Mouse (Mus musculus): Measurements from ENCODE around the gene Cd5. TPM values are rescaled to one million over a fixed set of nuclear protein-coding genes. Genes with fewer than 3 reads are reported as not detected.

Gene Cd5
- polyA plus RNA-seq, 1 experiment from 2014 or later: 0.34 TPM

DNA sequence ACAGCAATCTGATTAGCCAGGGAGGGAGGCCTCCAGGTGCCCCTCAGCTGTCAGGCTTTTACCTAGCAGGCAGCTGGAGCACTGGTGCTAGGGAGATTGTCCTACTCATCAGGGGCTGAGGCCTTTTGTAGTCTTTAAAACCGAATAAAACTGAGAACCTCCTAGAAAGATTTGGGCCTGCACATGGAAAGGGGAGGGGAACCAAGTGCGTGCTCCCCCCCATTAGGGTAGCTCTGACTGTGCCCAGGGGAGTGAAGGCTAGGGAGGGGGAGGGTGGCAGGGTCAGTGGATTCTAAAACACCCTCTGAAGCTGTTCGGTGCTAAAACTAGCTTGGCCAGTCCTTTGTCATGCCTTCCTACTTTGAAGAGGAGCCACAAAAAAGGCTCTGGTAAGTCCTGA, 18.3 kb downstream of the Cd5 start:
- Histone ChIP-seq H3K4me2 (no peak overlapping the region), H3K9ac (no peak overlapping the region), H3K27me3 (no peaks in the 10 kb centered on the region), H3K4me3 (replicated peaks) (no peak overlapping the region), H3K4me1 (peaks cover 30% of the 10 kb centered on the region), H3K9me3 (replicated peaks) (no peaks in the 10 kb centered on the region), H3K27ac (no peak overlapping the region), H3K36me3 (no peaks in the 10 kb centered on the region)
- WGBS: 23% methylated on average over 3 of the region's 3 CpGs
- no peak for ATAC-seq (replicated peaks; ENCODE audit: low FRiP score)

DNA sequence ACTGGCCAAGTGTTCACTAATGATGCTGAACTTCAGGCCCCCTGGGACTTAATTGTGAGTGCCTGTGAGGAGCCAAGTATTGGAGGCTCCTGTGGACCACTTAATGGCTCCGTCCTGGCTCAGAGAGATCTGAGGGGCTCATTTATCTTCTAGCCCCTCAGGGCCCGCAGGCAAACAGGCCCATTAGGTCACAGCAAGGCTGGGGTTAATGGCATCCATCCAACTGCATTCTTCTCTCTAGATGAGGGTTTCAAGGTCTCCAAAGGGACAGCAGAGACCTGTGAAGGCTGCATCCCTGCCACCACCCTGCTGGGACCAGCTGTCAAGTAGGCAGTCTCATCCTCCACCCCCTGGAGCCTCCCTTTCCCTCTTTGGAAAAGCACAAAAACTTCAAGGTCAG, 19.1 kb downstream of the Cd5 start:
- Histone ChIP-seq H3K4me2 (no peak overlapping the region), H3K36me3 (no peaks in the 10 kb centered on the region), H3K9me3 (replicated peaks) (no peaks in the 10 kb centered on the region), H3K4me1 (peaks cover 30% of the 10 kb centered on the region), H3K27ac (no peak overlapping the region), H3K4me3 (replicated peaks) (no peak overlapping the region), H3K27me3 (no peaks in the 10 kb centered on the region), H3K9ac (no peak overlapping the region)
- no peak for ATAC-seq (replicated peaks; ENCODE audit: low FRiP score)
- WGBS: 36% methylated on average over 2 of the region's 2 CpGs

DNA sequence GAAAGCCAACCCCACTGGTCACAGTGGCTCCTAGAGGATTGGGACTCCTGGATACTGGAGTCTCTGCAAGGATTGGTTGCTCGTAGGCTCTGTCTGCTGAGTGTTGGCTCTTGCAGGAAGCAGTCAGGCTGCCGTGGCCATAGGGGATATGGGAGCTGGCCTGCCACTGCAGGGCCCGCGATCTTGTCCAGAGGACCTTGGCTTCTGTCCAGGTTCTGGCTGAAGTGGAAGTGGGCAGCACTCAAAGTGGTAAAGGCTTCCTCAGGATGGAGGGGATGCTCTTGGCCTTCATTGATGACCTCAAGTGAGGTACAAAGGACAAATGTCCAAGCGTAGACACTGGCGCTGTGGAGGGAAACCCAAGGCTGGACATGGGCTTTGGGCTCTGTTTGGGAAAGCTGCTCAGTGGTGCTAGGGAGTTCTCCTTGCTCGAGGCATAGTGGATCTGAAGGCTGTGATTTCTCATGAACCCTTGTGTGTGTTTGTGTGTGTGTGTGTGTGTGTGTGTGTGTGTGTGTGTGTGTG, 20.5 kb downstream of the Cd5 start:
- no peak for ATAC-seq (replicated peaks; ENCODE audit: low FRiP score)
- H3K9ac ChIP-seq: no peak overlapping the region
- WGBS: 63% methylated on average over 7 of the region's 7 CpGs
- peaks cover 13% of the 10 kb centered on the region for H3K36me3 ChIP-seq
- no peaks in the 10 kb centered on the region for H3K27me3 ChIP-seq
- H3K4me3 ChIP-seq (replicated peaks): no peak overlapping the region
- H3K27ac ChIP-seq: no peak overlapping the region
- no peaks in the 10 kb centered on the region for H3K9me3 ChIP-seq (replicated peaks)
- no peak overlapping the region for H3K4me2 ChIP-seq
- H3K4me1 ChIP-seq: peaks cover 22% of the 10 kb centered on the region

DNA sequence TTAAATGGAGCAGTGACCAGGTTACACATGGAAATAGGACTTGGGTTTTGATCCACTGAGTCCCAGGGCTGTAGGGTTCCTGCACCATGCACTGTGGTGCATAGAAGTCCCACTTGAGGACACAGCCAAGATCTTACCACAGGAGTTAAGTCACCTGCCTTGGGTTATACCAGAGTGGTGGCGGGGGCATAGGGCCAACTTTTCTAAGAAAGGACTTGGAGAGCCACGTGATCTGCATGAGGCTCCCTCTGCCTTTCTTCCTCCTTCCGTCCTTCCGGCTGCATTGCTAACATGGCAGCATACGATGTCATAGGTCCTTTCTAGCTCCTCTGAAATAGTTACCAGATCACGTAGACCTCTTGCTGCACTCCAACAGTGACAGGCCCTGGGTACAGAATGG, 23.3 kb downstream of the Cd5 start:
- 95% methylated on average over 6 of the region's 6 CpGs for WGBS
- no peak overlapping the region for H3K4me3 ChIP-seq (replicated peaks)
- peaks cover 41% of the 10 kb centered on the region for H3K36me3 ChIP-seq
- no peaks in the 10 kb centered on the region for H3K9me3 ChIP-seq (replicated peaks)
- H3K27me3 ChIP-seq: no peaks in the 10 kb centered on the region
- H3K4me2 ChIP-seq: no peak overlapping the region
- ATAC-seq (replicated peaks; ENCODE audit: low FRiP score): no peak
- no peak overlapping the region for H3K27ac ChIP-seq
- peaks cover 10% of the 10 kb centered on the region for H3K4me1 ChIP-seq
- no peak overlapping the region for H3K9ac ChIP-seq

GRCm38 (mm10) chr19:10714682-10715475, 23.9 kb downstream of the Cd5 start:
- H3K4me3 ChIP-seq (replicated peaks): no peak overlapping the region
- no peaks in the 10 kb centered on the region for H3K27me3 ChIP-seq
- H3K4me1 ChIP-seq: peaks cover 4% of the 10 kb centered on the region
- WGBS: 41% methylated on average over 4 of the region's 4 CpGs
- H3K27ac ChIP-seq: no peak overlapping the region
- H3K9me3 ChIP-seq (replicated peaks): no peaks in the 10 kb centered on the region
- peaks cover 47% of the 10 kb centered on the region for H3K36me3 ChIP-seq
- ATAC-seq (replicated peaks; ENCODE audit: low FRiP score): peak; percentile 14
- H3K4me2 ChIP-seq: no peak overlapping the region
- H3K9ac ChIP-seq: no peak overlapping the region

DNA sequence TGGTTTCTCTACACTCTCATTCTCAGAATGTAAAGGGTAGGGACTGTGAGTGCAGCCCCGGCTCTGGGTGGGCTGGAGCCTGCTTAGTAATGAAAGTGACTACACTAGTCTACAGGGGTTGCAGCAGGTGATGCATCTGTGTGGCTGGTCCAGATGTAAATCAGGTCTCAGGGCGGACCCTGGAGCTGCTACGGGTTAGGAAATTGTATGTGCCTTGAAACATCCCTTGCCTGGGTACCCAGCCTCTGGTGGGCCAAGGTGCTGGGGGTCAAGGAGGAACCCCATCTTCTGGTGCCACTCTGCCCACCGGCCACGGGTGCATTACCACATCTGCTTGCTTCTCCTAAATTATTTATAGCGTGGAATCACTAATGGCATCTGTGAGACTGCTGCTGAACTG, 24.6 kb downstream of the Cd5 start:
- peaks cover 6% of the 10 kb centered on the region for H3K4me1 ChIP-seq
- 81% methylated on average over 6 of the region's 6 CpGs for WGBS
- no peak for ATAC-seq (replicated peaks; ENCODE audit: low FRiP score)
- no peak overlapping the region for H3K9ac ChIP-seq
- no peaks in the 10 kb centered on the region for H3K27me3 ChIP-seq
- H3K9me3 ChIP-seq (replicated peaks): no peaks in the 10 kb centered on the region
- no peak overlapping the region for H3K4me3 ChIP-seq (replicated peaks)
- no peak overlapping the region for H3K4me2 ChIP-seq
- no peak overlapping the region for H3K27ac ChIP-seq
- H3K36me3 ChIP-seq: peaks cover 48% of the 10 kb centered on the region

DNA sequence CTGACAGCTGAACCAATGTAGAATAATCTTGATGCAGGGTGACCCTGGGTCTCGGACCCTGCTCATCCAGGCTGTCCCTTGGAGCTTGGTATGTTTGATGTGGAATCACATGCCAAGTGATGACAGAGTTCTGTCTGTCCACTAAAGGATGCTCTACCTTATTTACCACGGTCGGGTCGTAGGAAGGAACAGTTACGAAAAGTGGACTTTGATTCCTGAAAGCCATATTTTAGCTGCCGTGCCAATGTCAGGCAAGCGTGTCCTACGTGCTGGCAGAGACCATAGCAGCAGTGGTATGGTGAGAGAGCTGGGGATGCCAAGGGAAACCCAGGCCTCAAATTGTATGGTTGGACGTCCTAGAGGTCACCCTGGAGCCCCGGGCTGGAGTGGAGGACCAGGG, 25.3 kb downstream of the Cd5 start:
- no peak overlapping the region for H3K9ac ChIP-seq
- WGBS: 91% methylated on average over 10 of the region's 10 CpGs
- H3K4me1 ChIP-seq: peaks cover 9% of the 10 kb centered on the region
- H3K4me2 ChIP-seq: no peak overlapping the region
- H3K9me3 ChIP-seq (replicated peaks): no peaks in the 10 kb centered on the region
- no peak for ATAC-seq (replicated peaks; ENCODE audit: low FRiP score)
- H3K4me3 ChIP-seq (replicated peaks): no peak overlapping the region
- peaks cover 49% of the 10 kb centered on the region for H3K36me3 ChIP-seq
- H3K27ac ChIP-seq: no peak overlapping the region
- no peaks in the 10 kb centered on the region for H3K27me3 ChIP-seq

- H3K9ac ChIP-seq: no peak overlapping the region
- no peak overlapping the region for H3K4me3 ChIP-seq (replicated peaks)
- ATAC-seq (replicated peaks; ENCODE audit: low FRiP score): no peak
- no peak overlapping the region for H3K27ac ChIP-seq
- no peaks in the 10 kb centered on the region for H3K27me3 ChIP-seq
- no peaks in the 10 kb centered on the region for H3K9me3 ChIP-seq (replicated peaks)
- H3K36me3 ChIP-seq: peaks cover 58% of the 10 kb centered on the region
- H3K4me1 ChIP-seq: peaks cover 9% of the 10 kb centered on the region
- 94% methylated on average over 12 of the region's 12 CpGs for WGBS
- no peak overlapping the region for H3K4me2 ChIP-seq
These were observed 26.2 kb downstream of the Cd5 start for GRCm38 (mm10) chr19:10712646-10713045.

GRCm38 (mm10) chr19:10712194-10712593, 26.6 kb downstream of the Cd5 start:
- WGBS: 95% methylated on average over 7 of the region's 7 CpGs
- Histone ChIP-seq H3K4me1 (peaks cover 9% of the 10 kb centered on the region), H3K36me3 (peaks cover 62% of the 10 kb centered on the region), H3K27me3 (no peaks in the 10 kb centered on the region), H3K9me3 (replicated peaks) (no peaks in the 10 kb centered on the region), H3K4me3 (replicated peaks) (no peak overlapping the region), H3K9ac (no peak overlapping the region), H3K4me2 (no peak overlapping the region), H3K27ac (no peak overlapping the region)
- ATAC-seq (replicated peaks; ENCODE audit: low FRiP score): no peak

- H3K27ac ChIP-seq: no peak overlapping the region
- H3K36me3 ChIP-seq: peaks cover 76% of the 10 kb centered on the region
- no peaks in the 10 kb centered on the region for H3K9me3 ChIP-seq (replicated peaks)
- no peak overlapping the region for H3K4me2 ChIP-seq
- no peak overlapping the region for H3K4me3 ChIP-seq (replicated peaks)
- peaks cover 9% of the 10 kb centered on the region for H3K4me1 ChIP-seq
- no peak overlapping the region for H3K9ac ChIP-seq
- WGBS: 92% methylated on average over 4 of the region's 4 CpGs
- ATAC-seq (replicated peaks; ENCODE audit: low FRiP score): no peak
- H3K27me3 ChIP-seq: no peaks in the 10 kb centered on the region
These were observed 28.1 kb downstream of the Cd5 start for GRCm38 (mm10) chr19:10710751-10711150.

DNA sequence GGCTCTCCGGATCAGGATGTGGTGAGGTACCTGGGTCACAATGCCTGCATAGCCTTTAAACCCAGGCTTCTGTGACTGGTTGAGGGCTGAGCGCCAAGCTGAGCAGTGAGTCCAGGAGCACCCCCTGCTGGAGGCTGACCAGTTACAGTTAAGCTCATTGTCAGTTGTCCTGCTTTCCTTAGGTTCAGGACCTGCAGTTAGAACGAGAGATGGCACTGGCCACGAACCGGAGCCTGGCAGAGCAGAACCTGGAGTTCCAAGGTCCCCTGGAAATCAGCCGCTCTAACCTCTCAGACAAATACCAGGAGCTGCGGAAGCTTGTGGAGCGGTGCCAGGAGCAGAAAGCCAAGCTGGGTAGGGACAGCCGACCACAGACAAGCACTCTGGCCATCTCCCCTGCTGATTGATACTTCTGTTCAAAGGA, 28.7 kb downstream of the Cd5 start:
- H3K4me1 ChIP-seq: peaks cover 9% of the 10 kb centered on the region
- H3K27ac ChIP-seq: no peak overlapping the region
- ATAC-seq (replicated peaks; ENCODE audit: low FRiP score): peak; percentile 8; the same call in 1 of the 2 replicates
- H3K9ac ChIP-seq: no peak overlapping the region
- peaks cover 76% of the 10 kb centered on the region for H3K36me3 ChIP-seq
- no peaks in the 10 kb centered on the region for H3K27me3 ChIP-seq
- H3K9me3 ChIP-seq (replicated peaks): no peaks in the 10 kb centered on the region
- H3K4me3 ChIP-seq (replicated peaks): no peak overlapping the region
- H3K4me2 ChIP-seq: no peak overlapping the region
- WGBS: 84% methylated on average over 9 of the region's 9 CpGs

GRCm38 (mm10) chr19:10709360-10710087, 29.3 kb downstream of the Cd5 start:
- WGBS: 23% methylated on average over 8 of the region's 8 CpGs
- Histone ChIP-seq H3K4me1 (peaks cover 9% of the 10 kb centered on the region), H3K4me3 (replicated peaks) (no peak overlapping the region), H3K9me3 (replicated peaks) (no peaks in the 10 kb centered on the region), H3K4me2 (no peak overlapping the region), H3K36me3 (peaks cover 75% of the 10 kb centered on the region), H3K27me3 (no peaks in the 10 kb centered on the region), H3K9ac (no peak overlapping the region), H3K27ac (peak overlapping the region; percentile 37; the same call in 1 of the 2 replicates)
- ATAC-seq (replicated peaks; ENCODE audit: low FRiP score): peak; percentile 73
